Mouse (Mus musculus): ENCODE results near the gene Rabgef1.

The Rabgef1 gene

GRCm38 (mm10) chr5:130171423-130171954 is at the start of gene Rabgef1:
TSS of gene Rabgef1 (plus strand) at chr5:130171798.
- DNase-seq (ENCODE audit: extremely low spot score) = peak; percentile 95

GRCm38 (mm10) chr5:130122355-130122754 is 49.2 kb upstream of the Rabgef1 start:
- DNase-seq (ENCODE audit: extremely low spot score) = no peak

- DNase-seq (ENCODE audit: extremely low spot score) = no peak
Observed at GRCm38 (mm10) chr5:130124271-130124670, 47.3 kb upstream of the Rabgef1 start.

- no peak for DNase-seq (ENCODE audit: extremely low spot score)
Observed at GRCm38 (mm10) chr5:130128686-130129523, 42.7 kb upstream of the Rabgef1 start.

- DNase-seq (ENCODE audit: extremely low spot score) = no peak
Observed at GRCm38 (mm10) chr5:130129524-130129793, 42.1 kb upstream of the Rabgef1 start.

GRCm38 (mm10) chr5:130136597-130136996 is 35.0 kb upstream of the Rabgef1 start:
- DNase-seq (ENCODE audit: extremely low spot score) = no peak

- peak; percentile 68 for DNase-seq (ENCODE audit: extremely low spot score)
Observed at GRCm38 (mm10) chr5:130139393-130139792, 32.2 kb upstream of the Rabgef1 start.

- DNase-seq (ENCODE audit: extremely low spot score) = no peak
Observed at GRCm38 (mm10) chr5:130141138-130141537, 30.5 kb upstream of the Rabgef1 start.

- DNase-seq (ENCODE audit: extremely low spot score) = no peak
Observed at GRCm38 (mm10) chr5:130142041-130142440, 29.6 kb upstream of the Rabgef1 start.

- no peak for DNase-seq (ENCODE audit: extremely low spot score)
Observed at GRCm38 (mm10) chr5:130143101-130143500, 28.5 kb upstream of the Rabgef1 start.

- DNase-seq (ENCODE audit: extremely low spot score) = peak; percentile 59
Observed at GRCm38 (mm10) chr5:130143977-130144333, 27.6 kb upstream of the Rabgef1 start.

GRCm38 (mm10) chr5:130144334-130145312 is 27.0 kb upstream of the Rabgef1 start, which contains the start of gene Kctd7:
TSS of gene Kctd7 (plus strand) at chr5:130144861.
- peak; percentile 94 for DNase-seq (ENCODE audit: extremely low spot score)

GRCm38 (mm10) chr5:130145961-130146360 is 25.6 kb upstream of the Rabgef1 start:
- DNase-seq (ENCODE audit: extremely low spot score) = no peak

- DNase-seq (ENCODE audit: extremely low spot score) = no peak
Observed at GRCm38 (mm10) chr5:130149726-130150310, 21.8 kb upstream of the Rabgef1 start.

- DNase-seq (ENCODE audit: extremely low spot score) = no peak
Observed at GRCm38 (mm10) chr5:130154286-130154685, 17.3 kb upstream of the Rabgef1 start.

- no peak for DNase-seq (ENCODE audit: extremely low spot score)
Observed at GRCm38 (mm10) chr5:130158545-130158944, 13.1 kb upstream of the Rabgef1 start.

- no peak for DNase-seq (ENCODE audit: extremely low spot score)
Observed at GRCm38 (mm10) chr5:130159761-130160201, 11.8 kb upstream of the Rabgef1 start.

GRCm38 (mm10) chr5:130163670-130164069 is 7.9 kb upstream of the Rabgef1 start:
- DNase-seq (ENCODE audit: extremely low spot score) = peak; percentile 57

GRCm38 (mm10) chr5:130165213-130165612 is 6.4 kb upstream of the Rabgef1 start:
- no peak for DNase-seq (ENCODE audit: extremely low spot score)

GRCm38 (mm10) chr5:130169109-130169508 is 2.5 kb upstream of the Rabgef1 start:
- DNase-seq (ENCODE audit: extremely low spot score) = no peak

GRCm38 (mm10) chr5:130170666-130171422 is 754 bp upstream of the Rabgef1 start:
- no peak for DNase-seq (ENCODE audit: extremely low spot score)

Data from embryo, embryonic 9.5 days (tissue).